Mouse (Mus musculus) forebrain, embryonic 10.5 days (tissue): Measurements from ENCODE around the gene Ptprn2. TPM values are rescaled to one million over a fixed set of nuclear protein-coding genes. Genes with fewer than 3 reads are reported as not detected.

Experiments used
- DNase-seq: peaks from one replicate; pipeline ENCODE4 v3.0.0-alpha.2; 2017; ENCODE audit warnings: low spot score; ENCODE audit errors: extremely low spot score
- H3K27ac ChIP-seq: fragments of 300-500 bp; sonication (generic); 2 replicates; pipeline ENCODE4 v1.5.1; 2016; ENCODE audit warnings: mild to moderate bottlenecking
- H3K27me3 ChIP-seq: fragments of 300-500 bp; sonication (generic); 2 replicates; pipeline ENCODE4 v1.6.1; 2016; ENCODE audit warnings: mild to moderate bottlenecking; ENCODE audit not compliant: poor library complexity, severe bottlenecking
- H3K36me3 ChIP-seq: fragments of 300-500 bp; sonication (generic); replicated peaks from 2 replicates; pipeline ENCODE4 v1.6.1; 2016; ENCODE audit warnings: mild to moderate bottlenecking, moderate library complexity
- H3K4me1 ChIP-seq: fragments of 300-500 bp; sonication (generic); 2 replicates; pipeline ENCODE4 v1.6.1; 2016
- H3K4me3 ChIP-seq: fragments of 300-500 bp; sonication (generic); 2 replicates; pipeline ENCODE4 v1.5.1; 2016; ENCODE audit warnings: mild to moderate bottlenecking, moderate library complexity
- H3K9me3 ChIP-seq: fragments of 300-500 bp; sonication (generic); 2 replicates; pipeline ENCODE4 v1.6.1; 2016; ENCODE audit warnings: mild to moderate bottlenecking, moderate library complexity
- WGBS: fragments of 180-500 bp; shearing (Covaris S2); methylation state at CpG from one replicate; pipeline ENCODE4 v1.1.7; 2016; 5-methylcytosine and 5-hydroxymethylcytosine counted together
- polyA plus RNA-seq: library from polyadenylated mRNA; unstranded; fragments of >200 nt; fragmentation: Nextera tagmentation; extraction: Ambion mirVana; gene quantifications from 2 replicates; pipeline ENCODE4 v1.2.1, GENCODE M21; 2016

Ptprn2 gene
- polyA plus RNA-seq, 1 experiment from 2014 or later: 4.8 TPM

DNA sequence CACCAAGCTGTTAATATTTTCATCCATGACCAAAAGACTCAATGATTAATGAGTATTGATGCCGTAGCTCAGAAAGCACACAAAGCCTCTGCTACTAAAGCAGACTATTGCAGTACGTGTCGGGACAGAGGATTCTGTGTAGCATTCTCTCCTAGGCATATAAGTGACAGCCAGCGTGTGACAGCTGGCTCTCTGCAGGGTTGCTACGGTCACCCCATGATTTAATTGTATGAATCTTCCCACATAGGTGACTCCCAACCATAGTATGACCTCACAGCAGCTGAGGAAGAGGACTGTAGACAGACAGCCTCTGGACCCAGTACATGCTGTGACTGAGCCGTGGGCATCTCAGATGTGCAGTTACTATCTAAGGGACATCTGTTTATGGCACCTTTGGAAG, 114.5 kb downstream of the Ptprn2 start:
- no peak overlapping the region for H3K27ac ChIP-seq
- no peaks in the 10 kb centered on the region for H3K9me3 ChIP-seq
- 92% methylated on average over 6 of the region's 6 CpGs for WGBS
- no peaks in the 10 kb centered on the region for H3K36me3 ChIP-seq
- H3K27me3 ChIP-seq: no peaks in the 10 kb centered on the region
- no peak overlapping the region for H3K4me3 ChIP-seq
- DNase-seq: no peak
- H3K4me1 ChIP-seq: peaks cover 14% of the 10 kb centered on the region

DNA sequence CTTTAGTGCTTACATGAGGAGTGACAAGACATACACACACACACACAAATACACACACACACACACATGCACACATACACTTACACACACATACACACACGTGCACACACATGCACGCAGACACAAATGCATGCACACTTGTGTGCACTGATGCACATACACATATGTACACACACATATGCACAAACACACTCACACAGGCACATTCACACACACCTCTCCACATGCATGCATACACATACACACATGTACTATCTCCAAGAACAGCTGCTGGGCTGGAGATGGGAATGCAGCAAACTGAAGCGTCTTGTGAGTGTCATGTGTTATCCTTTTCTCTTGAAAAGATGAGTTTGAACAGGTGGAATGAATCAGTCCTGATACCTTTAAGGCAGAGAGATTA, 115.9 kb downstream of the Ptprn2 start:
- DNase-seq: no peak
- H3K9me3 ChIP-seq: no peaks in the 10 kb centered on the region
- H3K27me3 ChIP-seq: no peaks in the 10 kb centered on the region
- H3K4me1 ChIP-seq: peaks cover 14% of the 10 kb centered on the region
- H3K36me3 ChIP-seq: no peaks in the 10 kb centered on the region
- no peak overlapping the region for H3K4me3 ChIP-seq
- no peak overlapping the region for H3K27ac ChIP-seq
- WGBS: 93% methylated on average over 3 of the region's 3 CpGs

DNA sequence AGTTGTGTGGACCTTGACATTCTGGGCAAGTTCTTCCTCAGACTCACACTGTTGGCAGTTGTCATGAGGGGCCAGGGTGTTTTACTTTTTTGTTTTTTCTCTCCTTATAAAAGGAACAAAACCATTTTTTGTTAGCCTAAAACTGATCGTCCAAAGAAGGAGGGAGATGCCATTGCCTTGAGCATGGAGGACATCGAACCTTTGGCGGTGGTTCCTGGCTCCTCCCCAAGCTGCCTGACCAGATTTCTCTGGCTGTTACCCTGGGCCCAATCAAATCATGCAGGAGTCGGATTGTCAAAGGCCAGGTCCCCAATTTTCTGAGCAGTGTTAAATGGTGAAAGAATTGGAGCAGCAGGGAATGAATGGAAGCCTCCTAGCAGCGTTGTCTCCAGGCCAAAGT, 116.4 kb downstream of the Ptprn2 start:
- H3K27ac ChIP-seq: no peak overlapping the region
- WGBS: 85% methylated on average over 5 of the region's 5 CpGs
- no peak overlapping the region for H3K4me3 ChIP-seq
- no peaks in the 10 kb centered on the region for H3K9me3 ChIP-seq
- no peaks in the 10 kb centered on the region for H3K27me3 ChIP-seq
- no peaks in the 10 kb centered on the region for H3K36me3 ChIP-seq
- H3K4me1 ChIP-seq: peaks cover 14% of the 10 kb centered on the region
- DNase-seq: no peak

DNA sequence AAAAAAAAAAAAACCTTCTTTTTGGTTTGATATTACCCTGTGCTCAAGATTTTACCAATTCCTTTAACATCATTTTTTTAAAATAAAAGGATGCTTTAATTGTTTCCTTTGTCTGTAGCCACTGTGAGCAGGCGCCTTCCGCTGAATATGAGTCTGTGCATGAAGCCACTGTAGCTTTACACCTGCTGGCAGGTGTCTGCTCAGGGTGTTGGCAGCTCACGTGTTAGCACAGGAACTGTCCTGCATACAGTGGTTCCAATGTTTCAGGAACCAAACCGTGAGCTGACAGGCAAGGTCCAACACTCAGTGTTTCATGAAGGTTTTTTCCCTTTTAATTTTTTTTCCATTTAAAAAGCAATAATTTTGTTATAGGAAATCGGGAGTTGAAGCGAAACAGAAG, 123.1 kb downstream of the Ptprn2 start:
- WGBS: 87% methylated on average over 6 of the region's 6 CpGs
- Histone ChIP-seq H3K9me3 (no peaks in the 10 kb centered on the region), H3K4me1 (no peaks in the 10 kb centered on the region), H3K27me3 (no peaks in the 10 kb centered on the region), H3K36me3 (no peaks in the 10 kb centered on the region), H3K27ac (no peak overlapping the region), H3K4me3 (no peak overlapping the region)
- DNase-seq: no peak

DNA sequence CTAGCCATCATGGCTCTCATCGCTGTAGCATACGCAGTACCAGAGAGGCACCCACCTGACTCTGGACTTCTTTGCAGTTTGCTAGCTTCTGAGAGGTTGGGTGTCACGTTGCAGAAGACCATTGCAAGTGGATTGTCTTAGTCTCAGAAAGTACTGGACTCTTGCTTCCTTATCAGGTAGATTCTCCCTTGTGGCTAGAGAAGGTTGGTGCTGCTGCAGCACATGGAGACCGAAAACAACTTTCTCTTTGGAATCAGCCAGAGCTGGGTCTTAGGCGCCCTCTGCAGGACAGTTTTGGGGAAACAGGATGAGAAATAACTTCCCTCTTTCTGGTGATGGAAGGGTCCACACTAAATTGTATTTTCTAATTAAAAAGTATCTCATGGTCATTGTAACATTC, 134.3 kb downstream of the Ptprn2 start:
- 44% methylated on average over 5 of the region's 5 CpGs for WGBS
- no peaks in the 10 kb centered on the region for H3K36me3 ChIP-seq
- H3K4me3 ChIP-seq: no peak overlapping the region
- no peaks in the 10 kb centered on the region for H3K9me3 ChIP-seq
- H3K4me1 ChIP-seq: no peaks in the 10 kb centered on the region
- H3K27me3 ChIP-seq: no peaks in the 10 kb centered on the region; the same call in 1 of the 2 replicates
- peak; percentile 54 for DNase-seq
- H3K27ac ChIP-seq: no peak overlapping the region

DNA sequence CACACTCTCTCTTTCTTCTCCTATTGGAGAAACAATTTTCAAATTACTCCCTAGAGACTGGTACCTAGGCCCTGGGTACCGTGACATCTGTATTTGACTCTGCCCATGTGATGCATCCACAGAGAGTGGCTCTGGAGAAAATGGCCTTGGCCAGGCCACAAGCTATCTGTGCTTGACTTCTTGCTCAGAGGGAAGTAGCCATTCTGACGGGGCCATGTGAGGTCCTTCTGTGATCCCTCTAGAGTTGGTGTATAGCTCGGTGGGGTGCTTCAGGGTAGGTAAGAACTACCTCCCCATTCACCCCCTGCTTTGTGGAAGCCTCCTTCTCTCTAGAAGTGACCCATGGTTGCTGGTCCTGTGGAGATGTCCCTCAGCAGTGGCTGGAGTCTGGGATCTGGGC, 134.8 kb downstream of the Ptprn2 start:
- Histone ChIP-seq H3K27me3 (no peaks in the 10 kb centered on the region; the same call in 1 of the 2 replicates), H3K4me3 (no peak overlapping the region), H3K36me3 (no peaks in the 10 kb centered on the region), H3K9me3 (no peaks in the 10 kb centered on the region), H3K4me1 (no peaks in the 10 kb centered on the region), H3K27ac (no peak overlapping the region)
- 74% methylated on average over 3 of the region's 3 CpGs for WGBS
- DNase-seq: no peak

DNA sequence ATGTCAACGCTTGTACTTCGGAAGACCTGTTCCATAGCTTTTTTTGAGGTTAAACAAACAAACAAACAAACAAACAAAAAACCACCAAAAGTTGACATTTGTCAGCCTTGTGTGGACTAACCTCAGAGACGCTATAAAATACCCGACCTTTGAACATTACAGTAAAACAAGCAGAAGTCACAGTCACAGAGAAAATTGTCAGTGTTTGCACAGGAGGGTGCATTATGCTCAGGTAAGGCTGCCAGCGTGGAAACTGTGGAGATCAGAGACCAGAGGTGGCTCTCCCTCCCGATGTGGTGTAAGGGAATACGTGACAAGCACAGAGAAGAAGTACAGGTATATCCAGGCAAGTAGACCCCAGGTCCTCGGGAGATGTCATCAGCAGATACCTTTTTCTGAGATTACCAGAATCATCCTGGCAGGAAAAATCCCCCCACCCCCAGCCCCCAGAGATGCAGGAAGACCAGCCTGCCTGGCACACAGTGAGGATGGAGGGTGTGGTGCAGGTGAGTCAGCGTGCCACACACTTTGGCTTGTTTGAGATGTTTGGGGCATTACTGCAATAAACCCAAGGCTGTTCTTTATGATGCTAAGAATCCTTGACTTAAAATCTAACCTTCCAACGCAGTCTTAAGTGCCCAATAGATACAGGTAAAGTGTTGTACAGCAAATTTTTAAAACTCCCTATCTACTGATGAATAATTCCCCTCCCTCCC, 136.0 kb downstream of the Ptprn2 start:
- Histone ChIP-seq H3K27ac (no peak overlapping the region), H3K4me1 (no peaks in the 10 kb centered on the region), H3K9me3 (no peaks in the 10 kb centered on the region), H3K4me3 (no peak overlapping the region), H3K36me3 (no peaks in the 10 kb centered on the region), H3K27me3 (no peaks in the 10 kb centered on the region; the same call in 1 of the 2 replicates)
- no peak for DNase-seq
- WGBS: 83% methylated on average over 10 of the region's 10 CpGs

DNA sequence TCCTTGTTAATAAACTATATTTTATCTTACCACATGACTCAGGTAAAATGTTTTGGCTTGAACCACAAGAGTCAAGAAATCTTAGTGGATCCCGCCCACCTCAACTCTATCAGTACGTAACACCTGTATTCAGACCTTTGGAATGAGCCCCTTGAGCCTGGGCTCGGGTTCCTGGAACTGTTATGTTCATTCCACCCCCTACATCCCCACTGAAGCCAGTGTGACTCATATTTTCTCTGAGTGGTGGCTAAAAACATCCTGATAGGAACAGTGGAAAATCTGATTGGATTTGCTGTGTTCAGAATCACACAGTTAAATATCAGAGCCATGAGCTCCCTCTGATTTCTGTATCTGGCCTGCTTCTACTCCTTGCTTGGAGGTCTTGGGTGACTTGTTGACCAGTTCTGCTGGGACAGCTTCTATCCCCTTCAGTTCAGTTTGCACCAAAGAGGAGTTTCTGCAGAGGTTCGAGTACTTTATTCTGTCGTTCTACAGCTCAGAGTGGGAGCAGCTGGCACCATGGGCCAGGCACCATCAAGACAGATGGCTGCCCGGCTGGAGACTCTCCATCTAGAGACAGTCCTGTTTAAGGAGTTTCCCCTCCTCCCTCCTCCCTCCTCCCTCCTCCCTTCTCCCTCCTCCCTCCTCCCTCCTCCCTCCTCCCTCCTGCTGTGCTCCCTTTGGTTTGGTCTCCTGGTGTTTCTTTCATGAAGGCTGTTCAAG, 137.3 kb downstream of the Ptprn2 start:
- Histone ChIP-seq H3K9me3 (no peaks in the 10 kb centered on the region), H3K27ac (no peak overlapping the region), H3K4me3 (no peak overlapping the region), H3K36me3 (no peaks in the 10 kb centered on the region), H3K4me1 (no peaks in the 10 kb centered on the region), H3K27me3 (no peaks in the 10 kb centered on the region; the same call in 1 of the 2 replicates)
- no peak for DNase-seq
- 78% methylated on average over 6 of the region's 6 CpGs for WGBS

DNA sequence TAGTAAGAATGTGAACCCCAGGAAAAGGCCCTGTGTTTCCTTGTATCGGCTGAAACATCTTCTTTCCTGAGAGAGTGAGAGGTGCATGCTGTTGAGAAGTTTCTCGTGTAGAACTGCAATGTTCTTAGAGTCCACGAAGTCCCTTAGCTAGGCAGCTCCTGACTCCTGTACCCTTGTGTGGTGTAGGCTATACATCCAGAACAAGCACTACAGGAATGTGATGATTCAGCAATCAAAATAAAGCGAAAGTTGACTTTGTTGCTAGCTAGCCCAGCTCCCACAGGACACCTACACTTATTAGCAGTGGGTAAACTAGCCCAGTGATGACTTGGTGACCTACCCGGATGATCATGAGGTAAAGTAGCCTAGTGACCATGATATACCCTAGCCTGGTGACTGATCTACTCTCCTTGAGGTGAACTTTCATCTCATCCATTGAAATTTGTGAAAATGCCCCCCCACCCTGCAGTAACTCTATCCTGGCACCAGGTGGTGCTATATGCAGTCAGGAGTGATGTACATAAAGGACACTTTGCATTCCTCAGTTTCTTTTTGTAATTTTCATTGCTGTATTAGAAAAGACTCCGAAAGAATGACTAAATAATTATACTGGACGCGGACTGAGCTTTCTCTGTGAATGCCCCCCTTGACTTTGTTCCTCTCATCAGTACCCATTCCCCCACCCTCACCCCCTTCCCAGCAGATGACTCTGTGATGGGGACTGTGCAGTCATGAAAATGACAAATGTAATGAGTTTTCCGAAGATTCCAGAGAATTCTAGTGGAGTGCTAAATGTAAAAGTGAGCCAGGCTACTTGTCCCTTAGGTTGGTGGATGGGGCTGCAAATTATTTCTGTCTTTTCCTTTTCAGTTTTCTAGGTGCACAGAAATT, 140.1 kb downstream of the Ptprn2 start:
- no peaks in the 10 kb centered on the region for H3K36me3 ChIP-seq
- H3K9me3 ChIP-seq: no peaks in the 10 kb centered on the region
- WGBS: 63% methylated on average over 9 of the region's 9 CpGs

DNA sequence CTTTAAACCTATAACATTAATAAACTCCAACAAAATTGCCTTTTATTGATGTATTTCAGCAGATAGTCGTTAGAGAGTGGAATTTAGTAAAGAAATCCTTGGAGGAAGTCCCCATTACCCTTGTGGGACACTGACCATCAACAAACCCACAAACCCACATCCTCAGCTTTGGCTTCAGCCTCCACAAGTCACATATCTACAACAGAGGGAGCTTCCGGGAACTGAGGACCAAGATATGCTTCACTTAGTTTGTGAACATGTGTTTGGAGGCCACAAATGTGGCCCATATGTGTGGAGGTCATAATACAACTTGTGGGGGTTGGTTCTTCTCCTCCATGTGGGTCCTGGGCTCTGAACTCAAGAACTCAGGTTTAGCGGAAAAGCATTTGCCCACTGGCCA, 143.5 kb downstream of the Ptprn2 start:
- Histone ChIP-seq H3K4me1 (no peaks in the 10 kb centered on the region), H3K4me3 (no peak overlapping the region), H3K27me3 (no peaks in the 10 kb centered on the region; the same call in 1 of the 2 replicates), H3K9me3 (no peaks in the 10 kb centered on the region), H3K36me3 (no peaks in the 10 kb centered on the region), H3K27ac (no peak overlapping the region)
- 84% methylated on average over 3 of the region's 3 CpGs for WGBS
- DNase-seq: no peak

More for the DNA sequence above, 140.1 kb downstream of the Ptprn2 start:
- Histone ChIP-seq H3K4me3 (no peak overlapping the region), H3K27me3 (no peaks in the 10 kb centered on the region; the same call in 1 of the 2 replicates), H3K4me1 (no peaks in the 10 kb centered on the region), H3K27ac (no peak overlapping the region)
- DNase-seq: peak; percentile 52

DNA sequence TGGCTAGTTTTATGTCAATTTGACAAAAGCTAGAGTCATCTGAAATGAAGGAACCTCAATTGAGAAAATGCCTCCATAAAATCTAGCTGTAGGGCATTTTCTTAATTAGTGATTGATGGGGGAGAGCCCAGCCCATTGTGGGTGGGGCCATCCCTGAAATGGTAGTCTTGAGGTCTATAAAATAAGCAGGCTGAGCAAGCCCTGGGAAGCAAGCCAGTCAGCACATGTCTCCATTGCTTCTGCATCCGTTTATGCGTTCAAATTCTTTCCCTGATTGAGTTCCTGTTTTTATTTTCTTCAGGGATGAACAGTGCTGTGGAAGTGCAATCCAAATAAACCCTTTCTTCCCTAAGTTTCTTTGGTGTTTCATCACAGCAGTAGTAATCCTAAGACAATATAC, 152.0 kb downstream of the Ptprn2 start:
- WGBS: 29% methylated on average over 2 of the region's 2 CpGs
- DNase-seq: no peak
- peaks cover 21% of the 10 kb centered on the region for H3K27me3 ChIP-seq

DNA sequence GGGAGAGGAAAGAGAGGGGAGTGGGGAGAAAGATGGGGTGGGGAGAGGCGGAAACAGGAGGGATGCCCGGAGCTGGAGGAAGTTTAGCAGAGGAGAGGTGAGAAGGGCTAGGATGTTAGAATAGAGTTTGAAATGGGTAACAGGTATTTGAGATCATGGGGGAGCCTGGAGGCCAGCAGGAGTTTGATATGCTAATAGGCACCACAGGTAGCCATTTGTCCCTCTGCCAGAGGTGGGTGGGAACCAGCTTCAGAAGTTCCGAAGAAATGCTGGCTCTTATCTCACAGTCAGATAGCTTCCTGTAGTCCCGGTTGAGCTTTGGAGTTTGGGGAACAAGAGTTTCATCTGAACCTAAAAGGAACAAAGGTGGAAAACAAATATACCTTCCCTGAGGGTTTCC, 155.4 kb downstream of the Ptprn2 start:
- H3K4me3 ChIP-seq: no peak overlapping the region
- no peaks in the 10 kb centered on the region for H3K36me3 ChIP-seq
- H3K27ac ChIP-seq: no peak overlapping the region
- H3K27me3 ChIP-seq: peaks cover 21% of the 10 kb centered on the region
- no peaks in the 10 kb centered on the region for H3K9me3 ChIP-seq
- DNase-seq: no peak
- H3K4me1 ChIP-seq: peaks cover 17% of the 10 kb centered on the region
- WGBS: 22% methylated on average over 4 of the region's 4 CpGs

More for the DNA sequence above, 152.0 kb downstream of the Ptprn2 start:
- H3K4me3 ChIP-seq: no peak overlapping the region
- H3K36me3 ChIP-seq: no peaks in the 10 kb centered on the region
- peaks cover 17% of the 10 kb centered on the region for H3K4me1 ChIP-seq
- H3K9me3 ChIP-seq: no peaks in the 10 kb centered on the region
- no peak overlapping the region for H3K27ac ChIP-seq
